Mouse (Mus musculus) forebrain, embryonic 14.5 days (tissue): Measurements from ENCODE around the gene Adprh. TPM values are rescaled to one million over a fixed set of nuclear protein-coding genes. Genes with fewer than 3 reads are reported as not detected.
A peak's percentile ranks its signal among the peaks of the same experiment; 100 is the strongest.

Experiments used
- ATAC-seq: fragments of 200-750 bp; cut with Nextera tagmentation; 2 replicates; pipeline ENCODE4 v1.8.0; 2017; ENCODE audit warnings: mild to moderate bottlenecking, moderate library complexity
- DNase-seq: peaks from one replicate; pipeline ENCODE4 v3.0.0-alpha.2; 2015; ENCODE audit warnings: low spot score
- H3K27ac ChIP-seq: fragments of 300-500 bp; sonication (generic); 2 replicates; pipeline ENCODE4 v1.5.1; 2014; ENCODE audit warnings: low read depth, mild to moderate bottlenecking, control low read depth, low read length, moderate library complexity
- H3K27me3 ChIP-seq: fragments of 300-500 bp; sonication (generic); replicated peaks from 2 replicates; pipeline ENCODE4 v1.6.1; 2014; ENCODE audit warnings: low read length, control low read depth, mixed read lengths; ENCODE audit not compliant: control insufficient read depth, insufficient read depth
- H3K36me3 ChIP-seq: fragments of 300-500 bp; sonication (generic); 2 replicates; pipeline ENCODE4 v1.6.1; 2014; ENCODE audit warnings: low read length, control low read depth; ENCODE audit not compliant: control insufficient read depth, insufficient read depth
- H3K4me1 ChIP-seq: fragments of 300-500 bp; sonication (generic); 2 replicates; pipeline ENCODE4 v1.6.1; 2014; ENCODE audit warnings: antibody characterized with exemption, low read length, control low read depth; ENCODE audit not compliant: control insufficient read depth, insufficient read depth
- H3K4me2 ChIP-seq: fragments of 300-500 bp; sonication (generic); 2 replicates; pipeline ENCODE4 v1.6.1; 2014; ENCODE audit warnings: mild to moderate bottlenecking, control low read depth, low read length
- H3K4me3 ChIP-seq: fragments of 300-500 bp; sonication (generic); 2 replicates; pipeline ENCODE4 v1.5.1; 2014; ENCODE audit warnings: low read depth, low read length, control low read depth
- H3K9ac ChIP-seq: fragments of 300-500 bp; sonication (generic); 2 replicates; pipeline ENCODE4 v1.6.1; 2014; ENCODE audit warnings: mild to moderate bottlenecking, low read length, control low read depth, moderate library complexity
- H3K9me3 ChIP-seq: fragments of 300-500 bp; sonication (generic); replicated peaks from 2 replicates; pipeline ENCODE4 v1.6.1; 2016; ENCODE audit warnings: low read length, control low read depth, mixed read lengths; ENCODE audit not compliant: control insufficient read depth
- WGBS: fragments of 180-500 bp; shearing (Covaris S2); extraction: QIAGEN DNeasy Blood & Tissue Kit; methylation state at CpG from one replicate; pipeline ENCODE4 v1.1.7; 2014; 5-methylcytosine and 5-hydroxymethylcytosine counted together
- polyA plus RNA-seq: library from polyadenylated mRNA; unstranded; fragments of >200 nt; fragmentation: Nextera tagmentation; extraction: Ambion mirVana; gene quantifications from 2 replicates; pipeline ENCODE4 v1.2.1, GENCODE M21; 2014

Gene Adprh
- 124 and 129 TPM in 2 replicates for polyA plus RNA-seq

GRCm38 (mm10) chr16:38452442-38453202, at the start of gene Adprh:
Adprh (minus strand) TSS chr16:38452703.
- peak; percentile 91 for DNase-seq

DNA sequence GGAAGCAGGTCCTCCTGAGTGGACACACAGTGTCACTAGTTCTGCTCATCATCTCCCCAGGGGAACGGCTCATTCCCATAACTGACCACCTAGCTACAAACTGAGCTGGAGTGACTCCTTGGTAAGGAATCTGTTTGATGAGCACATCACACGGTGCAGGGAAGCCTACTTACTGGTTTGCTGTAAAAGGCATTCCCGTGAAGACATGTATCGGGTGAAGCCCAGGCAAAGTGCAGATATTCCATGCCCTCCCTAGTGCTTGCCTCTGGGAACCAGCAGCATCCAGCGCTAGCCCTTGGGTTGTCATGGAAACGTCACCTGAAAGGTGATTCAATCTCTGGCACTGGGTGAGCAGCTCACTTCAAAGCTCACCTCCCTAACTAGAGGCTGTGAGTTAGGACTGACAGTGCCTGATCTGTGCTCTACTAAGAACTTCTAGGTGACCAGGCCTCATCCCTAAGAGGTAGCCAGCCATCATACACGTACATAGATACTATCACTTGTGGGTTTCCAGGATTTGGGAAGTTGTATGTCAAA, 44.2 kb upstream of the Adprh start:
- Histone ChIP-seq H3K4me1 (no peaks in the 10 kb centered on the region), H3K9ac (no peak overlapping the region), H3K36me3 (peaks cover 40% of the 10 kb centered on the region), H3K27me3 (no peaks in the 10 kb centered on the region), H3K4me2 (no peak overlapping the region), H3K4me3 (no peak overlapping the region), H3K27ac (no peak overlapping the region), H3K9me3 (no peaks in the 10 kb centered on the region)
- DNase-seq (no peak), ATAC-seq (no peak)
- 82% methylated on average over 7 of the region's 7 CpGs for WGBS

More at GRCm38 (mm10) chr16:38452442-38453202, at the start of gene Adprh:
- no peaks in the 10 kb centered on the region for H3K9me3 ChIP-seq
- peaks cover 4% of the 10 kb centered on the region for H3K4me1 ChIP-seq
- WGBS = under 1% methylated on average over 61 of the region's 61 CpGs
- H3K4me3 ChIP-seq = peak within 1 kb of the TSS; percentile 76
- ATAC-seq = peak; percentile 98
- H3K4me2 ChIP-seq = peak within 1 kb of the TSS; percentile 57
- H3K27me3 ChIP-seq = no peaks in the 10 kb centered on the region
- H3K27ac ChIP-seq = peak within 1 kb of the TSS; percentile 74
- H3K9ac ChIP-seq = peak within 1 kb of the TSS; percentile 97
- peaks cover 22% of the 10 kb centered on the region for H3K36me3 ChIP-seq

- 91% methylated on average over 10 of the region's 10 CpGs for WGBS
- DNase-seq = peak; percentile 6
- no peak for ATAC-seq
- Histone ChIP-seq H3K9ac (no peak overlapping the region), H3K4me1 (no peaks in the 10 kb centered on the region), H3K4me3 (no peak overlapping the region), H3K9me3 (no peaks in the 10 kb centered on the region), H3K4me2 (no peak overlapping the region), H3K27ac (no peak overlapping the region), H3K27me3 (no peaks in the 10 kb centered on the region), H3K36me3 (peaks cover 25% of the 10 kb centered on the region)
These were observed 41.4 kb upstream of the Adprh start for GRCm38 (mm10) chr16:38493890-38494289.

- Histone ChIP-seq H3K4me3 (no peak overlapping the region), H3K27me3 (no peaks in the 10 kb centered on the region), H3K27ac (no peak overlapping the region), H3K9ac (no peak overlapping the region), H3K36me3 (peaks cover 12% of the 10 kb centered on the region), H3K4me2 (no peak overlapping the region), H3K9me3 (no peaks in the 10 kb centered on the region), H3K4me1 (no peaks in the 10 kb centered on the region)
- 88% methylated on average over 3 of the region's 3 CpGs for WGBS
- no peak for ATAC-seq
- DNase-seq = no peak
These were observed 40.0 kb upstream of the Adprh start for GRCm38 (mm10) chr16:38492551-38492950.

- H3K4me1 ChIP-seq = no peaks in the 10 kb centered on the region
- 46% methylated on average over 42 of the region's 42 CpGs for WGBS
- H3K9ac ChIP-seq = 0 out of 2 replicates have a peak overlapping the region, but pooled peaks have one; percentile 32
- no peaks in the 10 kb centered on the region for H3K9me3 ChIP-seq
- no peak overlapping the region for H3K27ac ChIP-seq
- no peaks in the 10 kb centered on the region for H3K36me3 ChIP-seq
- H3K27me3 ChIP-seq = no peaks in the 10 kb centered on the region; the same call in 1 of the 2 replicates
- DNase-seq (no peak), ATAC-seq (peak; percentile 40; the same call in 1 of the 2 replicates)
- peak overlapping the region; percentile 46 for H3K4me2 ChIP-seq
- H3K4me3 ChIP-seq = peak overlapping the region; percentile 24
These were observed 31.2 kb upstream of the Adprh start for GRCm38 (mm10) chr16:38483582-38484309.

DNA sequence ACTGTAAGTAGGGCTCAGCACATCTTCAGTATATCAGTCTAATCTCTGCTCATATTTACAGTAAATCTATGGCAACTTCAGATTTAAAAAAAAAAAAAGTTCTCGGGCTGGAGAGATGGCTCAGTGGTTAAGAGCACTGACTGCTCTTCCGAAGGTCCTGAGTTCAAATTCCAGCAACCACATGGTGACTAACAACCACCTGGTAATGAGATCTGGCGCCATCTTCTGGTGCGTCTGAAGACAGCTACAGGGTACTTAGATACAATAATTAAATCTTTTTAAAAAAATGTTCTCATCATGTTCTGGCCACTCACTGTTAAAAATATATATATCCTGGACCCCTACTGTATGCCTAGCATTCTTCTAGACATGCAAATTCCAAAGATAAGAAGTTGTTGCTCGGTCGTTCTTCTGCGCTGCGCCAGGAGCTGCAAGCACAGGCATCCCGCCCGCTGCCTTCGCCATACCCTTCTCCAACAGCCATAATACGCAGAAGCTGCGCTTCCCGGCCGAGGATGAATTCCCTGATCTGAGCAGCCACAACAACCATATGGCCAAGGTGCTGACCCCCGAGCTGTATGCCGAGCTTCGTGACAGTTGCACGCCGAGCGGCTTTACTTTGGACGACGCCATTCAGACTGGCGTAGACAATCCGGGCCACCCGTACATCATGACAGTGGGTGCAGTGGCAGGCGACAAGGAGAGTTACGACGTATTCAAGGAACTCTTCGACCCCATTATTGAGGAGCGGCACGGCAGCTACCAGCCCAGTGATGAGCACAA, 30.5 kb upstream of the Adprh start:
- DNase-seq = peak; percentile 56
- Histone ChIP-seq H3K4me3 (peak overlapping the region; percentile 24), H3K4me2 (peak overlapping the region; percentile 46), H3K4me1 (no peaks in the 10 kb centered on the region), H3K9ac (0 out of 2 replicates have a peak overlapping the region, but pooled peaks have one; percentile 32), H3K27ac (no peak overlapping the region), H3K9me3 (no peaks in the 10 kb centered on the region), H3K36me3 (no peaks in the 10 kb centered on the region), H3K27me3 (no peaks in the 10 kb centered on the region; the same call in 1 of the 2 replicates)
- ATAC-seq = peak; percentile 48
- WGBS = 29% methylated on average over 32 of the region's 32 CpGs

DNA sequence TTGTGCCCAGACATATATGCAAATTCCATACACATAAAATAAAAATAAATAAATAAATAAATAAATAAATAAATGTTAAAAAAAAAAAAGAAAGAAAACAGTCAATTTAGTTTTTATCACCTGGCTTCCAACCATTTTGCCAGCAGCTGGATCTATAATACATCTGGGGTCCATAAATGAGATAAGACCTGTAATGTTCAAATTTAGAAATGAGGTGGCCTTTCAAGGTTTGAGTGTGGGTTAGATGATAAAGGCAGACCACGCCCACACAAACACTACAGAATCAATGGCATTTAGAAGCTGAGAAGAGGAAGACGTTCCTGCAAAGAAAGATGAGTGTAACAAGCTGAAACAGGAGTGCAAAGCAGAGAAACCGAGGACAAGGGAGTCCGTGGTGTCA, 28.8 kb upstream of the Adprh start:
- Histone ChIP-seq H3K4me3 (no peak overlapping the region), H3K36me3 (no peaks in the 10 kb centered on the region), H3K4me1 (peaks cover 1% of the 10 kb centered on the region), H3K27me3 (no peaks in the 10 kb centered on the region; the same call in 1 of the 2 replicates), H3K4me2 (no peak overlapping the region), H3K9ac (no peak overlapping the region), H3K27ac (no peak overlapping the region), H3K9me3 (no peaks in the 10 kb centered on the region)
- WGBS = 82% methylated on average over 4 of the region's 4 CpGs
- no peak for DNase-seq
- ATAC-seq = no peak

GRCm38 (mm10) chr16:38478296-38478695, 25.8 kb upstream of the Adprh start:
- Histone ChIP-seq H3K4me2 (no peak overlapping the region), H3K4me3 (no peak overlapping the region), H3K9ac (no peak overlapping the region), H3K27ac (no peak overlapping the region), H3K4me1 (peaks cover 3% of the 10 kb centered on the region), H3K9me3 (no peaks in the 10 kb centered on the region), H3K36me3 (no peaks in the 10 kb centered on the region), H3K27me3 (no peaks in the 10 kb centered on the region)
- DNase-seq (no peak), ATAC-seq (no peak)
- 90% methylated on average over 3 of the region's 3 CpGs for WGBS
